Mouse (Mus musculus): Measurements from ENCODE around the gene Tceal1.

The Tceal1 gene

DNA sequence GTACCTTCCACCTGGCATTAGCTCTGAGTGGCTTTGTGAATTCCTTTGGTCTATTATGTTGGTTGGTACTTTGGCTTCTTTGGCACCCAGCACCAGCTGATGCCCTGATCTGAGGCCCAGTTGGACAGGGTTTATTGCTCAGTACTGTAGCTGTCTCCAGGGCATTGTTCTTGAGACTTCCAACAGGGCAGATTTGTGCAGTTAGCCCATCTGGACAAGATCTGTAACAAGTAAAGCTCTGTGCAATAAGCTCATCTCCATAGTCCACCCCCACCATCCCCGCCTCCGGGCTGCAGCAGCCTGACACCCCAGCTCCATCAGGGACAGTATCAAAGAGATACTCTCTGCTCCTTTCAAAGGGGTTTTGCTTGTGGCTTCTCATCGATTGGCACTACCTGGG, 47.7 kb downstream of the Tceal1 start:
- no peak for DNase-seq (ENCODE audit: low spot score)
